Mouse (Mus musculus) liver, embryonic 11.5 days (tissue): ENCODE measurements at regions not wholly inside any gene's neighbourhood (a gene's known extent, or its start where the extent isn't known, plus 50 kb on each side); places are given as distances from the start of the nearest gene placed in this dataset.

Experiments used
- ATAC-seq: fragments of 200-750 bp; cut with Nextera tagmentation; replicated peaks from 2 replicates; pipeline ENCODE4 v1.8.0; 2017; ENCODE audit warnings: moderate number of reproducible peaks, mild to moderate bottlenecking, moderate TSS enrichment, moderate library complexity; ENCODE audit not compliant: low FRiP score
- DNase-seq: peaks from one replicate; pipeline ENCODE4 v3.0.0-alpha.2; 2017; ENCODE audit warnings: low spot score
- H3K27ac ChIP-seq: fragments of 300-500 bp; sonication (generic); 2 replicates; pipeline ENCODE4 v1.5.1; 2014; ENCODE audit warnings: mild to moderate bottlenecking, low read depth, low read length, control low read depth
- H3K27me3 ChIP-seq: fragments of 300-500 bp; sonication (generic); replicated peaks from 2 replicates; pipeline ENCODE4 v1.6.1; 2014; ENCODE audit warnings: low read length, mixed read lengths; ENCODE audit not compliant: control insufficient read depth, insufficient read depth
- H3K36me3 ChIP-seq: fragments of 300-500 bp; sonication (generic); 2 replicates; pipeline ENCODE4 v1.6.1; 2014; ENCODE audit warnings: mild to moderate bottlenecking, low read length, moderate library complexity, mixed read lengths; ENCODE audit not compliant: control insufficient read depth, insufficient read depth
- H3K4me1 ChIP-seq: fragments of 300-500 bp; sonication (generic); replicated peaks from 2 replicates; pipeline ENCODE4 v1.6.1; 2014; ENCODE audit warnings: low read length, mixed read lengths; ENCODE audit not compliant: control insufficient read depth, insufficient read depth
- H3K4me2 ChIP-seq: fragments of 300-500 bp; sonication (generic); 2 replicates; pipeline ENCODE4 v1.6.1; 2014; ENCODE audit warnings: mild to moderate bottlenecking, control low read depth, moderate library complexity
- H3K4me3 ChIP-seq: fragments of 300-500 bp; sonication (generic); 2 replicates; pipeline ENCODE4 v1.5.1; 2014; ENCODE audit warnings: low read depth, low read length, control low read depth
- H3K9ac ChIP-seq: fragments of 300-500 bp; sonication (generic); 2 replicates; pipeline ENCODE4 v1.6.1; 2014; ENCODE audit warnings: low read depth, low read length, control low read depth
- H3K9me3 ChIP-seq: fragments of 300-500 bp; sonication (generic); 2 replicates; pipeline ENCODE4 v1.6.1; 2016; ENCODE audit warnings: low read length, inconsistent platforms, mixed read lengths; ENCODE audit not compliant: control insufficient read depth
- WGBS: fragments of 180-500 bp; shearing (Covaris S2); extraction: QIAGEN DNeasy Blood & Tissue Kit; methylation state at CpG from one replicate; pipeline ENCODE4 v1.1.7; 2014; 5-methylcytosine and 5-hydroxymethylcytosine counted together

GRCm38 (mm10) chr2:117852442-117852841 is 259.2 kb upstream of the Thbs1 start:
- WGBS, result 40% methylated on average over 1 of the region's 1 CpGs
- no peak for DNase-seq
- Histone ChIP-seq H3K9me3 (no peaks in the 10 kb centered on the region), H3K27me3 (no peaks in the 10 kb centered on the region), H3K36me3 (no peaks in the 10 kb centered on the region), H3K4me1 (no peaks in the 10 kb centered on the region), H3K4me2 (no peak overlapping the region), H3K27ac (no peak overlapping the region), H3K4me3 (no peak overlapping the region), H3K9ac (no peak overlapping the region)
- ATAC-seq, result no peak

- 69% methylated on average over 3 of the region's 3 CpGs for WGBS
- Histone ChIP-seq H3K9me3 (no peaks in the 10 kb centered on the region), H3K4me3 (no peak overlapping the region), H3K27ac (no peak overlapping the region), H3K36me3 (no peaks in the 10 kb centered on the region), H3K9ac (no peak overlapping the region), H3K4me2 (no peak overlapping the region), H3K4me1 (no peaks in the 10 kb centered on the region), H3K27me3 (no peaks in the 10 kb centered on the region)
- DNase-seq (no peak), ATAC-seq (no peak)
These were observed 249.4 kb upstream of the Thbs1 start for GRCm38 (mm10) chr2:117862301-117862700.

- DNase-seq, result no peak
- Histone ChIP-seq H3K4me3 (no peak overlapping the region), H3K9ac (no peak overlapping the region), H3K27ac (no peak overlapping the region), H3K4me1 (no peaks in the 10 kb centered on the region), H3K4me2 (no peak overlapping the region), H3K9me3 (no peaks in the 10 kb centered on the region), H3K36me3 (no peaks in the 10 kb centered on the region), H3K27me3 (no peaks in the 10 kb centered on the region)
- ATAC-seq, result no peak
- WGBS, result 89% methylated on average over 1 of the region's 1 CpGs
These were observed 246.6 kb upstream of the Thbs1 start for GRCm38 (mm10) chr2:117865119-117865518.

DNA sequence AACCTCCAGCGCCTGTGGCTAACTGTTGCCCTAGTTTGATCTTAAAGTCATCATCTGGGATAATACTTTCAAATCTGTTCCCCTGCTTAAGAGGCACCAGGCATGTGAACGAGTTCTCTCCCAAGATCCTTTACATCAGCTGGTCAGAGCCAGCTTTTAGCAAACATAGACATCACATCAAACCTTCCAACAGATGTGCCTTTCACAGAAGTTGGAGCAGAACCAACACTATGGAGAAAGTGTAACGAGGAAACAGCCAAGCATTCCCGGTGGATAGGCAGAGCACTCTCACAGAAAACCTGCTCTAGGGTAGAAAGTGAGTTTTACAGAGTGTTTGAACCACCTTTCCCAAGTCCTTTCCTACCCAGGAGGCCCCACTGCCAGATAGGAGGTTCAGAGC is 244.7 kb upstream of the Thbs1 start:
- H3K9ac ChIP-seq, result no peak overlapping the region
- no peaks in the 10 kb centered on the region for H3K9me3 ChIP-seq
- no peaks in the 10 kb centered on the region for H3K27me3 ChIP-seq
- ATAC-seq (no peak), DNase-seq (no peak)
- no peak overlapping the region for H3K4me2 ChIP-seq
- H3K4me1 ChIP-seq, result no peaks in the 10 kb centered on the region
- WGBS, result 81% methylated on average over 4 of the region's 4 CpGs
- H3K36me3 ChIP-seq, result no peaks in the 10 kb centered on the region
- no peak overlapping the region for H3K4me3 ChIP-seq
- no peak overlapping the region for H3K27ac ChIP-seq

DNA sequence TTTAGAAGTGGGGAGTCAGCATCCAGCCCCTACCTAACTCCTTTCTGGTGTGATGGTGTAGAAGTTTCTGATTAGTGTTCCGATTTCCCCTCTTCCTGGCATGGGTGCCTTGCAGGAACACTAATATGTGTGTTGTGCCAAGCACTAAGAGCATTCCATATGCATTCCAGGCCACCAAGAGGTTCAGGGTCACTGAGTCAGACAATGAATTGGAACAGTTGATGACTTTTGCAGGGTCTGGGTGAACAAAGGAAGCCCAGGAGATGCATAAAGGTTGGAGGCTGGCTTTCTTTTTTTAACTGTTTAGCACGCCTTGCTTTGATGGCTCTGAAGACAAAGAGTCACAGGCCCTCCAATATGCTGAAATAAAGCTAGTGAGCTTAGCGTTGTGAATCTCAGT is 244.3 kb upstream of the Thbs1 start:
- no peak overlapping the region for H3K4me3 ChIP-seq

GRCm38 (mm10) chr2:117868857-117869256 is 242.8 kb upstream of the Thbs1 start:
- ATAC-seq, result no peak
- 89% methylated on average over 1 of the region's 1 CpGs for WGBS
- Histone ChIP-seq H3K9me3 (no peaks in the 10 kb centered on the region), H3K4me3 (no peak overlapping the region), H3K9ac (no peak overlapping the region), H3K4me2 (no peak overlapping the region), H3K4me1 (no peaks in the 10 kb centered on the region), H3K36me3 (no peaks in the 10 kb centered on the region), H3K27me3 (no peaks in the 10 kb centered on the region), H3K27ac (no peak overlapping the region)
- DNase-seq, result no peak

More for the DNA sequence above, 244.3 kb upstream of the Thbs1 start:
- H3K4me2 ChIP-seq, result no peak overlapping the region
- ATAC-seq (no peak), DNase-seq (no peak)
- H3K9ac ChIP-seq, result no peak overlapping the region
- no peak overlapping the region for H3K27ac ChIP-seq
- H3K4me1 ChIP-seq, result no peaks in the 10 kb centered on the region
- no peaks in the 10 kb centered on the region for H3K27me3 ChIP-seq
- 69% methylated on average over 3 of the region's 3 CpGs for WGBS
- H3K36me3 ChIP-seq, result no peaks in the 10 kb centered on the region
- H3K9me3 ChIP-seq, result no peaks in the 10 kb centered on the region

DNA sequence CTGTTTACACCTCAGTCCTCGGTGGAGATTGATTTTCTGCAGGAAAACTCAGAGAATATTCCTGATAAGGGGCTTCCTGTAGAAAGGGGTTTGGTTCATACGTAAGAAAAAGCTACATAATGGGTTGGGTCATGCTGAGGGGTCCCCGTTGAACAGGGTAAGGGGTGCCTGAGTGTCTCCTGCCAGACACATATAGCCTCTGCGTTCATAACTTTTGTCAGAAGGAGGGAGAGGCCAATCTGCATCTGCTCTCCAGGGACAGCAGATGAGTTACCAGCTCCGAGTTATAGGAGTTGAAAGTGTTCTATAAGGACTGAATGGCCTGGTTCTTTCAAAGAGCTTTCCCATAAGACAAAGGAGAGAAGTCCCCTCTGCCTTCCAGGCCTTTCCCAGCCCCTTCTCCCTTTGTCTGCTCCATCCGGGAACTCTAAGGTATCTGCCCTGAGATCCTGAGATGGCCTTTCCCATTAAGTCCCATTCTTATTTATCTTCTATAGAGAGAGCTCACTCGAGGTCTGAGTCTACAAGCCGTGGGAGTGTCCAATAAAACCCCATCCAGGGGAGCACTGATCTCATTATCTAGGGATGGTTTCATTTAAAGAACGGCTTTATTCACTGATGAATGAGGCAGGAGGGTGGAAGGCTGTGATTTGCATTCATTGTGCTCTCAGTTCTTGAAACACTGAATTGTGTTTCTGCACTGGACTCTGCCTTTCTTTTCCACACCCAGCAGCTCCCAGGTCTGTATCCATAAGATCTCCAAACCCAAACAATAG is 240.0 kb upstream of the Thbs1 start:
- H3K27ac ChIP-seq, result no peak overlapping the region
- 56% methylated on average over 9 of the region's 9 CpGs for WGBS
- DNase-seq (no peak), ATAC-seq (no peak)
- H3K9ac ChIP-seq, result no peak overlapping the region
- no peak overlapping the region for H3K4me2 ChIP-seq
- H3K36me3 ChIP-seq, result no peaks in the 10 kb centered on the region
- no peaks in the 10 kb centered on the region for H3K9me3 ChIP-seq
- H3K4me1 ChIP-seq, result no peaks in the 10 kb centered on the region
- no peak overlapping the region for H3K4me3 ChIP-seq
- no peaks in the 10 kb centered on the region for H3K27me3 ChIP-seq

- 70% methylated on average over 6 of the region's 6 CpGs for WGBS
- Histone ChIP-seq H3K9ac (no peak overlapping the region), H3K27me3 (no peaks in the 10 kb centered on the region), H3K36me3 (no peaks in the 10 kb centered on the region), H3K4me3 (no peak overlapping the region), H3K4me1 (no peaks in the 10 kb centered on the region), H3K4me2 (no peak overlapping the region), H3K9me3 (no peaks in the 10 kb centered on the region), H3K27ac (no peak overlapping the region)
- ATAC-seq (no peak), DNase-seq (no peak)
These were observed 233.9 kb upstream of the Thbs1 start for GRCm38 (mm10) chr2:117877816-117878215.

DNA sequence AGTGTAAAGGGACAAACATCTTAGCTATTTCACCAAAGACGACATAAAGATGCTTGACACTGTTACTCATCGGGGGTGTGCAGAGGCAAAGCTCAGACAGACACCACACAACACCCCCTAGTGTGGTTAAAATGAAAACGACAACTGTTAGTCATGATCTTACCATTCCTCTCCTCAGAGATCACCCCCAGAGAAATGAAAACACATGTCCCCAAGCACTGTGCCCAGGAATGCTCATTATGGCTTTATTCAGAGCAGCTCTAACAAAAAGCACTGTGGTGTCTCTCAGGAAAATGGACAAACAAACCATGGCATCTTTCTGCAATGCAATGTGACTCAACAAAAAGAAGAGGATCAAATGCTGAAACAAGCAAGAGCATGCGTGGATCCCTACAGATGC is 229.5 kb upstream of the Thbs1 start:
- DNase-seq (no peak), ATAC-seq (no peak)
- no peak overlapping the region for H3K4me2 ChIP-seq
- WGBS, result 81% methylated on average over 4 of the region's 4 CpGs
- no peak overlapping the region for H3K4me3 ChIP-seq
- no peak overlapping the region for H3K27ac ChIP-seq
- H3K27me3 ChIP-seq, result no peaks in the 10 kb centered on the region
- H3K36me3 ChIP-seq, result no peaks in the 10 kb centered on the region
- H3K9me3 ChIP-seq, result no peaks in the 10 kb centered on the region
- H3K9ac ChIP-seq, result no peak overlapping the region
- H3K4me1 ChIP-seq, result no peaks in the 10 kb centered on the region
